Mouse (Mus musculus): Measurements from ENCODE around the gene Samd7.
A peak's percentile ranks its signal among the peaks of the same experiment; 100 is the strongest.

The Samd7 gene

GRCm38 (mm10) chr3:30746006-30746405 lies at the start of gene Samd7:
Gene Samd7, plus strand, starts transcription at chr3:30746293.
- no peak for DNase-seq

GRCm38 (mm10) chr3:30696346-30696745 lies 49.7 kb upstream of the Samd7 start:
- peak; percentile 74 for DNase-seq

GRCm38 (mm10) chr3:30697891-30698290 lies 48.2 kb upstream of the Samd7 start:
- DNase-seq, result no peak

- DNase-seq, result peak; percentile 33
Observed at GRCm38 (mm10) chr3:30699711-30700505, 46.2 kb upstream of the Samd7 start, which contains the start of gene Lrrc31. Gene Lrrc31, minus strand, starts transcription at chr3:30699843.

GRCm38 (mm10) chr3:30705977-30706376 lies 40.1 kb upstream of the Samd7 start:
- DNase-seq, result no peak

GRCm38 (mm10) chr3:30706614-30707276 lies 39.3 kb upstream of the Samd7 start:
- no peak for DNase-seq

- DNase-seq, result peak; percentile 56
Observed at GRCm38 (mm10) chr3:30710191-30710590, 35.9 kb upstream of the Samd7 start.

GRCm38 (mm10) chr3:30713334-30713733 lies 32.8 kb upstream of the Samd7 start:
- peak; percentile 43 for DNase-seq

GRCm38 (mm10) chr3:30718649-30719048 lies 27.4 kb upstream of the Samd7 start:
- DNase-seq, result no peak

GRCm38 (mm10) chr3:30722036-30722435 lies 24.1 kb upstream of the Samd7 start:
- no peak for DNase-seq

- no peak for DNase-seq
Observed at GRCm38 (mm10) chr3:30722461-30722860, 23.6 kb upstream of the Samd7 start.

- DNase-seq, result no peak
Observed at GRCm38 (mm10) chr3:30723179-30723578, 22.9 kb upstream of the Samd7 start.

- DNase-seq, result no peak
Observed at GRCm38 (mm10) chr3:30724105-30724824, 21.8 kb upstream of the Samd7 start.

- no peak for DNase-seq
Observed at GRCm38 (mm10) chr3:30724848-30725465, 21.1 kb upstream of the Samd7 start.

GRCm38 (mm10) chr3:30725514-30725913 lies 20.6 kb upstream of the Samd7 start:
- no peak for DNase-seq

GRCm38 (mm10) chr3:30727209-30727608 lies 18.9 kb upstream of the Samd7 start:
- no peak for DNase-seq

GRCm38 (mm10) chr3:30729046-30729445 lies 17.0 kb upstream of the Samd7 start:
- DNase-seq, result no peak

GRCm38 (mm10) chr3:30736809-30737208 lies 9.3 kb upstream of the Samd7 start:
- no peak for DNase-seq

GRCm38 (mm10) chr3:30741306-30741705 lies 4.8 kb upstream of the Samd7 start:
- DNase-seq, result peak; percentile 79

GRCm38 (mm10) chr3:30742891-30743290 lies 3.2 kb upstream of the Samd7 start:
- DNase-seq, result no peak

GRCm38 (mm10) chr3:30748316-30748715 lies 2.2 kb downstream of the Samd7 start:
- DNase-seq, result no peak

- no peak for DNase-seq
Observed at GRCm38 (mm10) chr3:30754696-30755095, 8.6 kb downstream of the Samd7 start.

GRCm38 (mm10) chr3:30764877-30765276 lies 18.8 kb downstream of the Samd7 start:
- DNase-seq, result no peak
